ENCODE assay signal across 9 mouse cellular contexts in the genomic region with DNA sequence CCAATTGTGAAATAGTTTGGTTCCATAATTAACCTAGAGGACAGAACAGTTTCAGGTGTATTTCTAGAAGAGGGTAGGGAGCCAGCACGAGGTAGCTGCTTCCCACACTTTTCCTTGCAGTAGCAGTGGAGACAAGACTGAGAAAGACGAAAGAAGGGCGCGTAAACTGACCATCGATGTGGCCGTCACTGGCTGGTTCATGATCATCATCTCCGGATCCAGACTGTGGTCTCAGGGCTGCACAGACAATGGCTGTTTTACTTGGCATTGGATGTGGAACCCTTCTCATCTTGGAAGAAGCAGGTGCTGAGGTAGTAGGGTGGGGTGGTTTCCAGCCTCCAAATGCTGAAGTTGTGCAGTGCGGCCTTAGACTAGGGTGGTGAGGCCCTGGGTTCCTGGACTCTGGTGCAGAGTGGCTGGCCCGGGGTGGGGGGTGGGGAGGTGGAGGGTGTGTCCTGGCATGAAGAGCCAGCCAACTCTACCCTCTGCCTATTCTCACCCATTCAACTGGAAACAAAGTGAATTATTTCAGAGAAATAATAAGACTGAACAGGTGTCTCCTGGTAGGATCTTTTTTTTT. TPM values are rescaled to one million over a fixed set of nuclear protein-coding genes. Genes with fewer than 3 reads are reported as not detected.
DNase-seq lines count a peak whose midpoint lies in the region; ATAC-seq and TF ChIP-seq lines count a peak whose summit lies in the region.
"Had no signal": no experiment of that assay in that cellular context is flagged by ENCODE, and none has a peak within 500 bp of the region (broad histone marks: within the 10 kb centered on the region; RNA-seq: fewer than 3 reads in every experiment).

No protein-coding gene starts in this region.

- H3K27me3 ChIP-seq in heart, embryonic 11.5 days (ENCODE audit: control insufficient read depth, insufficient read depth, low read length): no peaks in the 10 kb centered on the region
- peaks cover 0 to 1% of the 10 kb centered on the region in 2 experiments; a peak in 1 of 4 replicates for H3K27me3 ChIP-seq in MEL (ENCODE audit: control insufficient read depth in 1 of 2, insufficient read depth in 2 of 2, low read length in 2 of 2)
- H3K27me3 ChIP-seq in hindbrain, embryonic 11.5 days (ENCODE audit: control insufficient read depth, insufficient read depth, low read length): no peaks in the 10 kb centered on the region
- H3K27me3 ChIP-seq in liver, postnatal 0 days (ENCODE audit: insufficient read depth, low read length): no peaks in the 10 kb centered on the region

- no peak for DNase-seq in heart, adult 9 months (ENCODE audit: low spot score in 2 of 2)
- no peak for DNase-seq in MEL (ENCODE audit: low read depth, low spot score)
- DNase-seq in hindbrain, embryonic 11.5 days (ENCODE audit: low spot score): no peak
- no peak for DNase-seq in liver, postnatal 0 days
- no peak for DNase-seq in left cerebral cortex, adult 8-10 months (ENCODE audit: low spot score in 2 of 2)
- no peak for DNase-seq in layer of hippocampus, adult 18-20 months (ENCODE audit: low spot score in 2 of 2)
- DNase-seq: embryo, embryonic 11 days had no signal

- H3K27ac ChIP-seq in heart, embryonic 11.5 days (ENCODE audit: low read depth, low read length): no peak overlapping the region
- H3K27ac ChIP-seq in MEL (ENCODE audit: control insufficient read depth, low read depth, low read length): no peak overlapping the region
- H3K27ac ChIP-seq in hindbrain, embryonic 11.5 days (ENCODE audit: low read depth, low read length): no peak overlapping the region
- H3K27ac ChIP-seq in liver, postnatal 0 days (ENCODE audit: low read depth): peak overlapping the region; percentile 85; the same call in 1 of the 2 replicates

- peaks cover 8% of the 10 kb centered on the region; the same call in 1 of the 2 replicates for H3K4me1 ChIP-seq in heart, embryonic 11.5 days (ENCODE audit: control insufficient read depth, insufficient read depth, low read length)
- H3K4me1 ChIP-seq in MEL (ENCODE audit: control insufficient read depth in 1 of 2, insufficient read depth in 2 of 2, low read length in 2 of 2): peaks cover 5 to 18% of the 10 kb centered on the region in 2 experiments; a peak in 3 of 4 replicates
- H3K4me1 ChIP-seq in hindbrain, embryonic 11.5 days (replicated peaks; ENCODE audit: control insufficient read depth, insufficient read depth, low read length): no peaks in the 10 kb centered on the region
- peaks cover 40% of the 10 kb centered on the region for H3K4me1 ChIP-seq in liver, postnatal 0 days (ENCODE audit: insufficient read depth)

- no peaks in the 10 kb centered on the region; the same call in 1 of the 2 replicates for H3K79me2 ChIP-seq in MEL (ENCODE audit: control insufficient read depth, insufficient read depth, low read length, poor library complexity)

- no peaks in the 10 kb centered on the region for H3K9me3 ChIP-seq in heart, embryonic 11.5 days (replicated peaks; ENCODE audit: control insufficient read depth, low read length)
- H3K9me3 ChIP-seq in MEL (replicated peaks; ENCODE audit: insufficient read depth, low read length): no peaks in the 10 kb centered on the region
- H3K9me3 ChIP-seq in hindbrain, embryonic 11.5 days (ENCODE audit: control insufficient read depth, low read length): no peaks in the 10 kb centered on the region
- H3K9me3 ChIP-seq in liver, postnatal 0 days (ENCODE audit: low read length): no peaks in the 10 kb centered on the region

- TF ChIP-seq RAD21 in MEL (IDR thresholded peaks at IDR 0.05; ENCODE audit: low read depth, low read length): no peak; the same call in 1 of the 2 replicates

- no peak for TF ChIP-seq CTCF in MEL (IDR thresholded peaks at IDR 0.05 in 2 of 3, conservative IDR thresholded peaks at IDR 0.05 in 1 of 3; ENCODE audit: control insufficient read depth in 1 of 3, insufficient read depth in 1 of 3, low read depth in 2 of 3, low read length in 3 of 3, poor library complexity in 1 of 3, severe bottlenecking in 1 of 3)
- no peak for TF ChIP-seq CTCF in liver, postnatal 0 days (IDR thresholded peaks at IDR 0.05; ENCODE audit: low read depth)

- H3K9ac ChIP-seq in heart, embryonic 11.5 days (ENCODE audit: low read depth, low read length): peak overlapping the region; percentile 80
- peak overlapping the region; percentile 77 for H3K9ac ChIP-seq in MEL (ENCODE audit: control insufficient read depth, low read depth, low read length, poor library complexity, severe bottlenecking)
- H3K9ac ChIP-seq in hindbrain, embryonic 11.5 days (ENCODE audit: low read depth, low read length): peak overlapping the region; percentile 75
- peak overlapping the region; percentile 70 for H3K9ac ChIP-seq in liver, postnatal 0 days (replicated peaks)

- H3K36me3 ChIP-seq in heart, embryonic 11.5 days (ENCODE audit: control insufficient read depth, insufficient read depth, low read length): no peaks in the 10 kb centered on the region
- H3K36me3 ChIP-seq in MEL (ENCODE audit: control insufficient read depth in 1 of 2, insufficient read depth in 2 of 2, low read length in 2 of 2): peaks cover 0 to 8% of the 10 kb centered on the region in 2 experiments; a peak in 2 of 4 replicates
- no peaks in the 10 kb centered on the region for H3K36me3 ChIP-seq in hindbrain, embryonic 11.5 days (ENCODE audit: control insufficient read depth, insufficient read depth, low read length)
- H3K36me3 ChIP-seq in liver, postnatal 0 days (replicated peaks; ENCODE audit: insufficient read depth, low read length): no peaks in the 10 kb centered on the region

- no peak for TF ChIP-seq POLR2A in MEL (IDR thresholded peaks at IDR 0.05; ENCODE audit: control insufficient read depth in 1 of 2, insufficient read depth in 1 of 2, low read depth in 1 of 2, low read length in 2 of 2, poor library complexity in 1 of 2)

- TF ChIP-seq EP300 in MEL (IDR thresholded peaks at IDR 0.05; ENCODE audit: low read depth in 1 of 2, low read length in 2 of 2): no peak
- TF ChIP-seq EP300 in liver, postnatal 0 days (IDR thresholded peaks at IDR 0.05; ENCODE audit: low read depth): no peak

- 26% methylated on average over 9 of the region's 9 CpGs for WGBS in heart, embryonic 11.5 days (ENCODE audit: insufficient replicate concordance)
- 35% methylated on average over 9 of the region's 9 CpGs for WGBS in hindbrain, embryonic 11.5 days
- 37% methylated on average over 9 of the region's 9 CpGs for WGBS in liver, postnatal 0 days (ENCODE audit: insufficient replicate concordance)

- peak overlapping the region; percentile 88 for H3K4me2 ChIP-seq in heart, embryonic 11.5 days
- peak overlapping the region; percentile 57 for H3K4me2 ChIP-seq in hindbrain, embryonic 11.5 days (replicated peaks; ENCODE audit: low read depth, low read length)
- peak overlapping the region; percentile 81 for H3K4me2 ChIP-seq in liver, postnatal 0 days (ENCODE audit: low read depth, low read length)

- H3K4me3 ChIP-seq in heart, embryonic 11.5 days (ENCODE audit: low read depth, low read length): peak overlapping the region; percentile 66
- H3K4me3 ChIP-seq in MEL (ENCODE audit: control insufficient read depth in 1 of 2, insufficient read depth in 1 of 2, low read depth in 2 of 2, low read length in 2 of 2): peak overlapping the region; percentile 78 to 94
- peak overlapping the region; percentile 46; the same call in 1 of the 2 replicates for H3K4me3 ChIP-seq in hindbrain, embryonic 11.5 days (ENCODE audit: low read depth, low read length)
- peak overlapping the region; percentile 62 for H3K4me3 ChIP-seq in liver, postnatal 0 days (ENCODE audit: low read depth, low read length)

- no peak for ATAC-seq in heart, embryonic 11.5 days (replicated peaks; ENCODE audit: insufficient number of reproducible peaks, low FRiP score, low TSS enrichment)
- ATAC-seq in hindbrain, embryonic 11.5 days (ENCODE audit: low FRiP score): no peak
- no peak for ATAC-seq in liver, postnatal 0 days
- ATAC-seq in activated CD4-positive, CD25-positive, alpha-beta regulatory T cell, adult 4 months: no peak

TF ChIP-seq in MEL, 35 proteins besides CTCF, POLR2A, EP300 and RAD21:
- TF ChIP-seq UBTF (IDR thresholded peaks at IDR 0.05; ENCODE audit: borderline replicate concordance, insufficient read depth, low read depth, low read length): no peak
- TF ChIP-seq MAX (IDR thresholded peaks at IDR 0.05; ENCODE audit: low read length): peak; percentile 65; the same call in 1 of the 2 replicates
- no peak for TF ChIP-seq NRF1 (IDR thresholded peaks at IDR 0.05; ENCODE audit: insufficient read depth, low read depth, low read length, poor library complexity, severe bottlenecking)
- no peak for TF ChIP-seq ZKSCAN1 (IDR thresholded peaks at IDR 0.05; ENCODE audit: low read depth, low read length)
- 0 out of 2 replicates have a peak, but pooled peaks have one; percentile 16 for TF ChIP-seq MYC (IDR thresholded peaks at IDR 0.05; ENCODE audit: low read depth, low read length)
- 0 out of 2 replicates have a peak, but pooled peaks have one; percentile 8 for TF ChIP-seq NELFE (IDR thresholded peaks at IDR 0.05; ENCODE audit: low read depth, low read length)
- TF ChIP-seq MAFK (IDR thresholded peaks at IDR 0.05; ENCODE audit: borderline replicate concordance, low read depth, low read length): no peak
- 0 out of 2 replicates have a peak, but pooled peaks have one; percentile 2 for TF ChIP-seq TCF12 (IDR thresholded peaks at IDR 0.05; ENCODE audit: low read depth, low read length)
- TF ChIP-seq JUND (IDR thresholded peaks at IDR 0.05; ENCODE audit: low read depth, low read length): no peak
- TF ChIP-seq E2F4 (IDR thresholded peaks at IDR 0.05; ENCODE audit: borderline replicate concordance, low read depth, low read length): no peak
TF ChIP-seq in MEL: peak in this region for 4.

RNA-seq across cellular contexts. Expression of a gene that starts 45.5 kb away (rescaled TPM):
- polyA plus RNA-seq in heart, embryonic 11.5 days (2014; fragmentation: Nextera tagmentation; extraction: Ambion mirVana): 16.9 and 19.5 TPM in 2 replicates
- total RNA-seq in MEL (2012; rRNA removed): 73.9 and 88.3 TPM in 2 replicates
- 1,000 to 10,000 TPM in 1 of 2 experiments, 100 to 1,000 TPM in 1; 201 to 2,325 TPM for polyA plus RNA-seq in MEL (2012; ENCODE audit: insufficient read depth in 1 of 2, insufficient read length in 2 of 2, low read depth in 1 of 2, low replicate concordance in 2 of 2, missing spikeins in 1 of 2)
- 14.5 and 18.2 TPM in 2 replicates for polyA plus RNA-seq in hindbrain, embryonic 11.5 days (2014; fragmentation: Nextera tagmentation; extraction: Ambion mirVana)
- 10.8 and 11.0 TPM in 2 replicates for polyA plus RNA-seq in liver, postnatal 0 days (2015; fragmentation: Nextera tagmentation; extraction: Ambion mirVana)
- polyA plus RNA-seq in activated CD4-positive, CD25-positive, alpha-beta regulatory T cell, adult 4 months (2017; shearing (Covaris generic)): 10 to 100 TPM; 20.0 to 26.8 TPM
- 10 to 100 TPM; 84.6 to 88.6 (median 86.9) TPM for total RNA-seq in left cerebral cortex, adult 8-10 months (2022)
- 10 to 100 TPM; 89.7 to 90.3 TPM for total RNA-seq in layer of hippocampus, adult 18-20 months (2021)
